Mouse (Mus musculus) embryo, embryonic 10.5 days (tissue): ENCODE measurements around the gene Htr5b.

ENCODE experiments used
- DNase-seq: peaks from one replicate; pipeline ENCODE4 v3.0.0-alpha.2; 2015; ENCODE audit warnings: low spot score

Gene Htr5b

GRCm38 (mm10) chr1:121528399-121528720 is at the start of gene Htr5b:
Gene Htr5b (minus strand): TSS chr1:121528465.
- peak; percentile 84 for DNase-seq

GRCm38 (mm10) chr1:121577491-121577890 is 49.2 kb upstream of the Htr5b start:
- DNase-seq = peak; percentile 2

GRCm38 (mm10) chr1:121570522-121570921 is 42.3 kb upstream of the Htr5b start:
- no peak for DNase-seq

GRCm38 (mm10) chr1:121567521-121568489 is 39.5 kb upstream of the Htr5b start, which contains the start of gene Ddx18:
Gene Ddx18 (minus strand): TSS chr1:121567989.
- peak; percentile 96 for DNase-seq

GRCm38 (mm10) chr1:121557861-121558260 is 29.6 kb upstream of the Htr5b start:
- DNase-seq = no peak

- no peak for DNase-seq
Measured at GRCm38 (mm10) chr1:121551457-121551835, 23.2 kb upstream of the Htr5b start.

GRCm38 (mm10) chr1:121550801-121551456 is 22.7 kb upstream of the Htr5b start:
- no peak for DNase-seq

GRCm38 (mm10) chr1:121549456-121549855 is 21.2 kb upstream of the Htr5b start:
- DNase-seq = peak; percentile 1

GRCm38 (mm10) chr1:121548667-121549066 is 20.4 kb upstream of the Htr5b start:
- DNase-seq = no peak

- DNase-seq = no peak
Measured at GRCm38 (mm10) chr1:121546844-121547243, 18.6 kb upstream of the Htr5b start.

GRCm38 (mm10) chr1:121540361-121540760 is 12.1 kb upstream of the Htr5b start:
- DNase-seq = no peak

GRCm38 (mm10) chr1:121531439-121531838 is 3.2 kb upstream of the Htr5b start:
- DNase-seq = no peak

- DNase-seq = no peak
Measured at GRCm38 (mm10) chr1:121529286-121529685, 1.0 kb upstream of the Htr5b start.

GRCm38 (mm10) chr1:121527600-121528398 is 466 bp downstream of the Htr5b start:
- DNase-seq = peak; percentile 14

- no peak for DNase-seq
Measured at GRCm38 (mm10) chr1:121527061-121527460, 1.2 kb downstream of the Htr5b start.

GRCm38 (mm10) chr1:121518609-121519008 is 9.7 kb downstream of the Htr5b start:
- DNase-seq = no peak

- DNase-seq = no peak
Measured at GRCm38 (mm10) chr1:121511966-121512365, 16.3 kb downstream of the Htr5b start.

- DNase-seq = no peak
Measured at GRCm38 (mm10) chr1:121511186-121511585, 17.1 kb downstream of the Htr5b start.

GRCm38 (mm10) chr1:121510420-121511140 is 17.7 kb downstream of the Htr5b start:
- no peak for DNase-seq

- DNase-seq = no peak
Measured at GRCm38 (mm10) chr1:121508729-121509128, 19.5 kb downstream of the Htr5b start.

GRCm38 (mm10) chr1:121497093-121497492 is 31.2 kb downstream of the Htr5b start:
- DNase-seq = no peak

GRCm38 (mm10) chr1:121490241-121490640 is 38.0 kb downstream of the Htr5b start:
- DNase-seq = peak; percentile 66
